Mouse (Mus musculus) forebrain, embryonic 10.5 days (tissue): ENCODE measurements at regions not wholly inside any gene's neighbourhood (a gene's known extent, or its start where the extent isn't known, plus 50 kb on each side); places are given as distances from the start of the nearest gene placed in this dataset.

Source experiments
- DNase-seq: peaks from one replicate; pipeline ENCODE4 v3.0.0-alpha.2; 2017; ENCODE audit warnings: low spot score; ENCODE audit errors: extremely low spot score
- H3K27ac ChIP-seq: fragments of 300-500 bp; sonication (generic); 2 replicates; pipeline ENCODE4 v1.5.1; 2016; ENCODE audit warnings: mild to moderate bottlenecking
- H3K27me3 ChIP-seq: fragments of 300-500 bp; sonication (generic); 2 replicates; pipeline ENCODE4 v1.6.1; 2016; ENCODE audit warnings: mild to moderate bottlenecking; ENCODE audit not compliant: poor library complexity, severe bottlenecking
- H3K36me3 ChIP-seq: fragments of 300-500 bp; sonication (generic); replicated peaks from 2 replicates; pipeline ENCODE4 v1.6.1; 2016; ENCODE audit warnings: mild to moderate bottlenecking, moderate library complexity
- H3K4me1 ChIP-seq: fragments of 300-500 bp; sonication (generic); 2 replicates; pipeline ENCODE4 v1.6.1; 2016
- H3K4me3 ChIP-seq: fragments of 300-500 bp; sonication (generic); 2 replicates; pipeline ENCODE4 v1.5.1; 2016; ENCODE audit warnings: mild to moderate bottlenecking, moderate library complexity
- H3K9me3 ChIP-seq: fragments of 300-500 bp; sonication (generic); 2 replicates; pipeline ENCODE4 v1.6.1; 2016; ENCODE audit warnings: mild to moderate bottlenecking, moderate library complexity
- WGBS: fragments of 180-500 bp; shearing (Covaris S2); methylation state at CpG from one replicate; pipeline ENCODE4 v1.1.7; 2016; 5-methylcytosine and 5-hydroxymethylcytosine counted together

GRCm38 (mm10) chr1:154255971-154256370, 55.0 kb downstream of the Zfp648 start:
- WGBS: 77% methylated on average over 1 of the region's 1 CpGs
- no peak for DNase-seq

GRCm38 (mm10) chr1:154256811-154257210, 55.8 kb downstream of the Zfp648 start:
- Histone ChIP-seq H3K4me3 (no peak overlapping the region), H3K9me3 (no peaks in the 10 kb centered on the region), H3K27me3 (no peaks in the 10 kb centered on the region), H3K4me1 (no peaks in the 10 kb centered on the region), H3K27ac (no peak overlapping the region), H3K36me3 (no peaks in the 10 kb centered on the region)
- DNase-seq: no peak
- 82% methylated on average over 15 of the region's 15 CpGs for WGBS

More at GRCm38 (mm10) chr1:154255971-154256370, 55.0 kb downstream of the Zfp648 start:
- Histone ChIP-seq H3K27ac (no peak overlapping the region), H3K27me3 (no peaks in the 10 kb centered on the region), H3K36me3 (no peaks in the 10 kb centered on the region), H3K4me3 (no peak overlapping the region), H3K4me1 (no peaks in the 10 kb centered on the region), H3K9me3 (no peaks in the 10 kb centered on the region)

- H3K27ac ChIP-seq: no peak overlapping the region
- no peak overlapping the region for H3K4me3 ChIP-seq
- H3K9me3 ChIP-seq: no peaks in the 10 kb centered on the region
- H3K4me1 ChIP-seq: no peaks in the 10 kb centered on the region
- no peaks in the 10 kb centered on the region for H3K27me3 ChIP-seq
- H3K36me3 ChIP-seq: no peaks in the 10 kb centered on the region
- DNase-seq: no peak
- WGBS: 81% methylated on average over 3 of the region's 3 CpGs
Measured at GRCm38 (mm10) chr1:154258511-154258910, 57.5 kb downstream of the Zfp648 start.

- Histone ChIP-seq H3K4me1 (no peaks in the 10 kb centered on the region), H3K27ac (no peak overlapping the region), H3K9me3 (no peaks in the 10 kb centered on the region), H3K4me3 (no peak overlapping the region), H3K36me3 (no peaks in the 10 kb centered on the region), H3K27me3 (no peaks in the 10 kb centered on the region)
- WGBS: 91% methylated on average over 5 of the region's 5 CpGs
- DNase-seq: no peak
Measured at GRCm38 (mm10) chr1:154260393-154260792, 59.4 kb downstream of the Zfp648 start.

GRCm38 (mm10) chr1:154281438-154281837, 80.5 kb downstream of the Zfp648 start:
- DNase-seq: peak; percentile 51
- Histone ChIP-seq H3K4me1 (no peaks in the 10 kb centered on the region), H3K27me3 (no peaks in the 10 kb centered on the region), H3K9me3 (no peaks in the 10 kb centered on the region), H3K36me3 (no peaks in the 10 kb centered on the region), H3K27ac (no peak overlapping the region), H3K4me3 (no peak overlapping the region)
- WGBS: 19% methylated on average over 8 of the region's 8 CpGs

- H3K36me3 ChIP-seq: no peaks in the 10 kb centered on the region
- H3K4me3 ChIP-seq: no peak overlapping the region
- H3K4me1 ChIP-seq: no peaks in the 10 kb centered on the region
- no peak overlapping the region for H3K27ac ChIP-seq
- no peaks in the 10 kb centered on the region for H3K27me3 ChIP-seq
- WGBS: 88% methylated on average over 4 of the region's 4 CpGs
- DNase-seq: no peak
- H3K9me3 ChIP-seq: no peaks in the 10 kb centered on the region
Measured at GRCm38 (mm10) chr1:154286080-154286479, 85.1 kb downstream of the Zfp648 start.

GRCm38 (mm10) chr1:154292729-154293128, 91.7 kb downstream of the Zfp648 start:
- Histone ChIP-seq H3K27ac (no peak overlapping the region), H3K27me3 (no peaks in the 10 kb centered on the region), H3K4me3 (no peak overlapping the region), H3K4me1 (0 out of 2 replicates have a peak, but pooled peaks cover 3% of the 10 kb centered on the region), H3K9me3 (no peaks in the 10 kb centered on the region), H3K36me3 (no peaks in the 10 kb centered on the region)
- DNase-seq: no peak
- WGBS: 49% methylated on average over 4 of the region's 4 CpGs

GRCm38 (mm10) chr1:154296080-154296479, 95.1 kb downstream of the Zfp648 start:
- no peak overlapping the region for H3K27ac ChIP-seq

GRCm38 (mm10) chr1:154299866-154300265, 98.9 kb downstream of the Zfp648 start:
- H3K27ac ChIP-seq: no peak overlapping the region
- no peaks in the 10 kb centered on the region for H3K27me3 ChIP-seq
- no peaks in the 10 kb centered on the region for H3K9me3 ChIP-seq
- WGBS: 85% methylated on average over 4 of the region's 4 CpGs
- no peak for DNase-seq
- no peaks in the 10 kb centered on the region for H3K4me1 ChIP-seq
- H3K4me3 ChIP-seq: no peak overlapping the region
- H3K36me3 ChIP-seq: no peaks in the 10 kb centered on the region

More at GRCm38 (mm10) chr1:154296080-154296479, 95.1 kb downstream of the Zfp648 start:
- Histone ChIP-seq H3K36me3 (no peaks in the 10 kb centered on the region), H3K4me3 (no peak overlapping the region), H3K9me3 (no peaks in the 10 kb centered on the region), H3K27me3 (no peaks in the 10 kb centered on the region), H3K4me1 (0 out of 2 replicates have a peak, but pooled peaks cover 3% of the 10 kb centered on the region)
- DNase-seq: no peak
- WGBS: 91% methylated on average over 8 of the region's 8 CpGs

- no peak overlapping the region for H3K27ac ChIP-seq
- H3K4me1 ChIP-seq: no peaks in the 10 kb centered on the region
- H3K36me3 ChIP-seq: no peaks in the 10 kb centered on the region
- no peak for DNase-seq
- WGBS: 76% methylated on average over 2 of the region's 2 CpGs
- H3K4me3 ChIP-seq: no peak overlapping the region
- H3K27me3 ChIP-seq: no peaks in the 10 kb centered on the region
- H3K9me3 ChIP-seq: no peaks in the 10 kb centered on the region
Measured at GRCm38 (mm10) chr1:154309650-154310049, 108.7 kb downstream of the Zfp648 start.
